Mouse (Mus musculus) liver, adult 2 months (tissue): ENCODE results near the gene Ddrgk1.

Experiments
- CTCF ChIP-seq: fragments of 200-500 bp; IDR thresholded peaks from 2 replicates; pipeline ENCODE4 v1.5.1; 2011; ENCODE audit warnings: low read depth, low read length, control low read depth
- POLR2A ChIP-seq: fragments of 200-500 bp; IDR thresholded peaks from 2 replicates; pipeline ENCODE4 v1.6.1; 2011; ENCODE audit warnings: low read length, control low read depth; ENCODE audit not compliant: insufficient read depth; ENCODE audit errors: extremely low read depth

GRCm38 (mm10) chr2:130634006-130634738, 30.3 kb downstream of the Ddrgk1 start:
- TF ChIP-seq CTCF, result no peak
- no peak for TF ChIP-seq POLR2A
